Mouse (Mus musculus) splenic B cell, adult 2 months (primary cell): ENCODE data around the gene Prokr1.
A peak's percentile ranks its signal among the peaks of the same experiment; 100 is the strongest.
"Not testable (repeated sequence)": the region's sequence is repeated elsewhere in the genome, so short reads cannot be mapped to it uniquely, and the experiment has no call there.

ENCODE experiments used
- DNase-seq: peaks from one replicate; pipeline ENCODE4 v3.0.0-alpha.2; 2011; ENCODE audit warnings: low read depth, low spot score
- H3K27me3 ChIP-seq: 2 replicates; pipeline ENCODE4 v1.6.1; 2012; ENCODE audit warnings: mild to moderate bottlenecking, low read length, moderate library complexity, mixed read lengths; ENCODE audit not compliant: control insufficient read depth, poor library complexity, insufficient read depth, severe bottlenecking
- H3K36me3 ChIP-seq: 2 replicates; pipeline ENCODE4 v1.6.1; 2012; ENCODE audit warnings: mild to moderate bottlenecking, low read length, moderate library complexity, mixed read lengths; ENCODE audit not compliant: control insufficient read depth, poor library complexity, insufficient read depth, severe bottlenecking

The Prokr1 gene

GRCm38 (mm10) chr6:87590394-87591281 lies at the start of gene Prokr1:
Gene Prokr1 (minus strand): TSS chr6:87590743.
- no peaks in the 10 kb centered on the region for H3K27me3 ChIP-seq
- no peaks in the 10 kb centered on the region for H3K36me3 ChIP-seq
- DNase-seq, result peak; percentile 51

GRCm38 (mm10) chr6:87638134-87638660 lies 47.7 kb upstream of the Prokr1 start:
- H3K36me3 ChIP-seq, result no peaks in the 10 kb centered on the region; the same call in none of the 2 replicates
- no peak for DNase-seq
- no peaks in the 10 kb centered on the region for H3K27me3 ChIP-seq

GRCm38 (mm10) chr6:87632176-87632575 lies 41.6 kb upstream of the Prokr1 start:
- no peak for DNase-seq
- peaks cover 2% of the 10 kb centered on the region; the same call in 1 of the 2 replicates for H3K36me3 ChIP-seq
- no peaks in the 10 kb centered on the region for H3K27me3 ChIP-seq

GRCm38 (mm10) chr6:87628936-87629335 lies 38.4 kb upstream of the Prokr1 start:
- not testable (repeated sequence) for DNase-seq, H3K36me3 ChIP-seq, H3K27me3 ChIP-seq

GRCm38 (mm10) chr6:87623151-87623550 lies 32.6 kb upstream of the Prokr1 start:
- DNase-seq, result no peak
- Histone ChIP-seq H3K36me3 (no peaks in the 10 kb centered on the region), H3K27me3 (no peaks in the 10 kb centered on the region)

GRCm38 (mm10) chr6:87621281-87621680 lies 30.7 kb upstream of the Prokr1 start:
- no peak for DNase-seq
- Histone ChIP-seq H3K36me3 (no peaks in the 10 kb centered on the region), H3K27me3 (no peaks in the 10 kb centered on the region)

GRCm38 (mm10) chr6:87618021-87618420 lies 27.5 kb upstream of the Prokr1 start:
- Histone ChIP-seq H3K27me3 (no peaks in the 10 kb centered on the region), H3K36me3 (no peaks in the 10 kb centered on the region)
- DNase-seq, result no peak

- H3K36me3 ChIP-seq, result no peaks in the 10 kb centered on the region
- peak; percentile 49 for DNase-seq
Observed at GRCm38 (mm10) chr6:87615696-87616083, 25.1 kb upstream of the Prokr1 start.

GRCm38 (mm10) chr6:87614794-87615695 lies 24.5 kb upstream of the Prokr1 start:
- Histone ChIP-seq H3K27me3 (no peaks in the 10 kb centered on the region), H3K36me3 (no peaks in the 10 kb centered on the region)
- peak; percentile 41 for DNase-seq

More at GRCm38 (mm10) chr6:87615696-87616083, 25.1 kb upstream of the Prokr1 start:
- no peaks in the 10 kb centered on the region for H3K27me3 ChIP-seq

GRCm38 (mm10) chr6:87599825-87600224 lies 9.3 kb upstream of the Prokr1 start:
- Histone ChIP-seq H3K36me3 (no peaks in the 10 kb centered on the region), H3K27me3 (no peaks in the 10 kb centered on the region)
- DNase-seq, result no peak

- Histone ChIP-seq H3K27me3 (no peaks in the 10 kb centered on the region), H3K36me3 (no peaks in the 10 kb centered on the region)
- DNase-seq, result peak; percentile 22
Observed at GRCm38 (mm10) chr6:87597116-87597833, 6.7 kb upstream of the Prokr1 start.

GRCm38 (mm10) chr6:87594188-87594587 lies 3.6 kb upstream of the Prokr1 start:
- Histone ChIP-seq H3K27me3 (no peaks in the 10 kb centered on the region), H3K36me3 (no peaks in the 10 kb centered on the region)
- no peak for DNase-seq

- no peak for DNase-seq
- Histone ChIP-seq H3K36me3 (no peaks in the 10 kb centered on the region), H3K27me3 (no peaks in the 10 kb centered on the region)
Observed at GRCm38 (mm10) chr6:87589718-87590393, 687 bp downstream of the Prokr1 start.

- no peak for DNase-seq
- H3K36me3 ChIP-seq, result no peaks in the 10 kb centered on the region
Observed at GRCm38 (mm10) chr6:87583991-87584390, 6.6 kb downstream of the Prokr1 start.

More at GRCm38 (mm10) chr6:87583991-87584390, 6.6 kb downstream of the Prokr1 start:
- H3K27me3 ChIP-seq, result no peaks in the 10 kb centered on the region
